Comparison of ENCODE assay signal across 8 mouse cellular contexts in the genomic region with DNA sequence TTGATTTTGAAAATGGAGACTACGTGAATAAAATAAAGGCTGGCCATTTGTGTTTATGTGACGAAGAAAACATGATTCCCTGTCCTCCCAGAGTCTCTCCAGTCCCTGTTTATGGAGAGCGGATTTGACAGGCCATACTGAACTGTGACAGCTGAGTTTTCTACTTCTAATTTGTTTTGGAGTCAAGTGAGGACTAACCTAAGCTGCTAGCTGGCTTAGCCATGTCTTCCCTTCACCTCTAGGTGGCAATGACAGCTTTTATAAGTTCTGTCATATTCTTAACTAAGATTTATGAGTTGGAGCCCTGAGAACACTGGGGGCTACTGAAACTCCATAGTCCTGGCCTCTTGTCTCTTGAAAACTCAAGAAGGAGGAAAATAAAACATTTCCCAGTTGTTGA. TPM values are rescaled to one million over a fixed set of nuclear protein-coding genes. Genes with fewer than 3 reads are reported as not detected.
DNase-seq lines count a peak whose midpoint lies in the region; ATAC-seq and TF ChIP-seq lines count a peak whose summit lies in the region.
"Had no signal": no experiment of that assay in that cellular context is flagged by ENCODE, and none has a peak within 500 bp of the region (broad histone marks: within the 10 kb centered on the region; RNA-seq: fewer than 3 reads in every experiment).

No protein-coding gene starts in this region.

- peak; percentile 78 for DNase-seq in hindbrain, postnatal 0 days (ENCODE audit: low spot score)
- peak; percentile 34 for DNase-seq in thymus, postnatal 0 days (ENCODE audit: low spot score)
- no peak for DNase-seq in thymus, adult 2 months
- DNase-seq in embryo, embryonic 11 days = peak; percentile 48
- DNase-seq in right cerebral cortex, postnatal 14 days = no peak
- no peak for DNase-seq in frontal cortex, postnatal 36 days (ENCODE audit: low spot score in 2 of 2)

- 88% methylated on average over 3 of the region's 3 CpGs for WGBS in hindbrain, postnatal 0 days
- WGBS in hindbrain, embryonic 13.5 days = 83% methylated on average over 3 of the region's 3 CpGs
- WGBS in thymus, adult 2 months = 93% methylated on average over 3 of the region's 3 CpGs

- no peak overlapping the region for H3K27ac ChIP-seq in hindbrain, postnatal 0 days
- H3K27ac ChIP-seq in hindbrain, embryonic 13.5 days = no peak overlapping the region
- no peak overlapping the region for H3K27ac ChIP-seq in thymus, adult 2 months (ENCODE audit: control insufficient read depth, insufficient read depth, low read length)

- peak; percentile 74 for TF ChIP-seq CTCF in hindbrain, postnatal 0 days (IDR thresholded peaks at IDR 0.05; ENCODE audit: low read depth)
- no peak for TF ChIP-seq CTCF in thymus, adult 2 months (IDR thresholded peaks at IDR 0.05; ENCODE audit: borderline replicate concordance, control insufficient read depth, extremely low read depth, insufficient read depth, low read length, poor library complexity)

- no peak overlapping the region for H3K4me2 ChIP-seq in hindbrain, postnatal 0 days (ENCODE audit: low read depth, low read length)
- H3K4me2 ChIP-seq in hindbrain, embryonic 13.5 days = no peak overlapping the region

- no peaks in the 10 kb centered on the region for H3K9me3 ChIP-seq in hindbrain, postnatal 0 days (ENCODE audit: low read length)
- H3K9me3 ChIP-seq in hindbrain, embryonic 13.5 days = no peaks in the 10 kb centered on the region

- ATAC-seq in hindbrain, postnatal 0 days = peak; percentile 59; the same call in 1 of the 2 replicates
- ATAC-seq in hindbrain, embryonic 13.5 days (ENCODE audit: low FRiP score) = no peak
- ATAC-seq: forebrain, embryonic 16.5 days had no signal

- H3K9ac ChIP-seq in hindbrain, postnatal 0 days (replicated peaks; ENCODE audit: low read length) = no peak overlapping the region
- H3K9ac ChIP-seq in hindbrain, embryonic 13.5 days = no peak overlapping the region

- H3K4me3 ChIP-seq in hindbrain, postnatal 0 days (ENCODE audit: low read length) = no peak overlapping the region
- H3K4me3 ChIP-seq in hindbrain, embryonic 13.5 days = no peak overlapping the region
- H3K4me3 ChIP-seq in thymus, adult 2 months (ENCODE audit: control insufficient read depth, insufficient read depth, low read length) = no peak overlapping the region

- peaks cover 14% of the 10 kb centered on the region; the same call in 1 of the 2 replicates for H3K4me1 ChIP-seq in hindbrain, postnatal 0 days (ENCODE audit: insufficient read depth, low read length)
- H3K4me1 ChIP-seq in hindbrain, embryonic 13.5 days (replicated peaks) = peaks cover 8% of the 10 kb centered on the region
- no peaks in the 10 kb centered on the region for H3K4me1 ChIP-seq in thymus, adult 2 months (replicated peaks; ENCODE audit: control insufficient read depth, insufficient read depth, low read length)

- no peaks in the 10 kb centered on the region for H3K27me3 ChIP-seq in hindbrain, postnatal 0 days (ENCODE audit: insufficient read depth, low read length)
- no peaks in the 10 kb centered on the region for H3K27me3 ChIP-seq in hindbrain, embryonic 13.5 days
- H3K27me3 ChIP-seq in thymus, adult 2 months (ENCODE audit: control insufficient read depth, insufficient read depth, low read length) = no peaks in the 10 kb centered on the region

- no peaks in the 10 kb centered on the region for H3K36me3 ChIP-seq in hindbrain, postnatal 0 days (ENCODE audit: insufficient read depth, low read length)
- peaks cover 6% of the 10 kb centered on the region for H3K36me3 ChIP-seq in hindbrain, embryonic 13.5 days
- H3K36me3 ChIP-seq in thymus, adult 2 months (ENCODE audit: control insufficient read depth, insufficient read depth, low read length) = no peaks in the 10 kb centered on the region

- no peak for TF ChIP-seq POLR2A in thymus, adult 2 months (IDR thresholded peaks at IDR 0.05; ENCODE audit: control insufficient read depth, extremely low read depth, insufficient read depth, low read length, poor library complexity)

RNA-seq across cellular contexts. Expression of a gene that starts 41.1 kb away (rescaled TPM):
- 10.2 and 23.9 TPM in 2 replicates for total RNA-seq in hindbrain, postnatal 0 days (2014; rRNA removed)
- 10.4 and 12.2 TPM in 2 replicates for polyA plus RNA-seq in hindbrain, postnatal 0 days (2015; fragmentation: Nextera tagmentation; extraction: Ambion mirVana)
- polyA plus RNA-seq in hindbrain, embryonic 13.5 days (2015; fragmentation: Nextera tagmentation; extraction: Ambion mirVana) = 12.1 and 14.2 TPM in 2 replicates
- polyA plus RNA-seq in thymus, postnatal 0 days (2015; fragmentation: Nextera tagmentation; extraction: Ambion mirVana) = 8.7 and 10.6 TPM in 2 replicates
- 20.2 and 22.7 TPM in 2 replicates for polyA plus RNA-seq in thymus, adult 2 months (2012; rRNA removed)

RNA-seq across cellular contexts. Expression of a gene that starts 41.2 kb away (rescaled TPM):
- total RNA-seq in hindbrain, postnatal 0 days (2014; rRNA removed) = 79.8 and 96.2 TPM in 2 replicates
- polyA plus RNA-seq in hindbrain, postnatal 0 days (2015; fragmentation: Nextera tagmentation; extraction: Ambion mirVana) = 105 and 116 TPM in 2 replicates
- 88.4 and 97.1 TPM in 2 replicates for polyA plus RNA-seq in hindbrain, embryonic 13.5 days (2015; fragmentation: Nextera tagmentation; extraction: Ambion mirVana)
- polyA plus RNA-seq in thymus, postnatal 0 days (2015; fragmentation: Nextera tagmentation; extraction: Ambion mirVana) = 83.8 and 92.9 TPM in 2 replicates
- polyA plus RNA-seq in thymus, adult 2 months (2012; rRNA removed) = 41.4 and 44.4 TPM in 2 replicates

Comparison
In these comparisons a context has a peak if more than half of its experiments do, and no peak if none do; other contexts are left out.
1. DNase-seq: peak in hindbrain, postnatal 0 days (single experiment), thymus, postnatal 0 days (single experiment) and embryo, embryonic 11 days (single experiment); none in thymus, adult 2 months (single experiment), right cerebral cortex, postnatal 14 days (single experiment) and frontal cortex, postnatal 36 days (0 of 2).